Comparison of ENCODE assay signal across 29 mouse cellular contexts in genomic region chr16:11022113-11022489, GRCm38 (mm10). TPM values are rescaled to one million over a fixed set of nuclear protein-coding genes. Genes with fewer than 3 reads are reported as not detected.
DNase-seq lines count a peak whose midpoint lies in the region; ATAC-seq and TF ChIP-seq lines count a peak whose summit lies in the region.
"Had no signal": no experiment of that assay in that cellular context is flagged by ENCODE, and none has a peak within 500 bp of the region (broad histone marks: within the 10 kb centered on the region; RNA-seq: fewer than 3 reads in every experiment).

No protein-coding gene starts in this region.

- no peaks in the 10 kb centered on the region for H3K4me1 ChIP-seq in hindbrain, postnatal 0 days (ENCODE audit: insufficient read depth, low read length)
- peaks cover 21% of the 10 kb centered on the region for H3K4me1 ChIP-seq in hindbrain, embryonic 10.5 days (replicated peaks)
- peaks cover 13% of the 10 kb centered on the region for H3K4me1 ChIP-seq in neural tube, embryonic 13.5 days (replicated peaks)
- H3K4me1 ChIP-seq: liver, embryonic 12.5 days had no signal

- no peak overlapping the region for H3K4me2 ChIP-seq in hindbrain, postnatal 0 days (ENCODE audit: low read depth, low read length)
- H3K4me2 ChIP-seq in neural tube, embryonic 13.5 days, result no peak overlapping the region
- H3K4me2 ChIP-seq: embryonic facial prominence, embryonic 13.5 days; heart, embryonic 11.5 days; hindbrain, embryonic 12.5 days; kidney, embryonic 15.5 days; limb, embryonic 13.5 days; liver, embryonic 12.5 days; neural tube, embryonic 12.5 days had no signal

- no peaks in the 10 kb centered on the region for H3K9me3 ChIP-seq in hindbrain, postnatal 0 days (ENCODE audit: low read length)
- no peaks in the 10 kb centered on the region for H3K9me3 ChIP-seq in hindbrain, embryonic 10.5 days
- no peaks in the 10 kb centered on the region for H3K9me3 ChIP-seq in neural tube, embryonic 13.5 days
- H3K9me3 ChIP-seq: embryonic facial prominence, embryonic 13.5 days; hindbrain, embryonic 12.5 days; kidney, embryonic 15.5 days; limb, embryonic 13.5 days; liver, embryonic 12.5 days; neural tube, embryonic 12.5 days had no signal

- H3K36me3 ChIP-seq in hindbrain, postnatal 0 days (ENCODE audit: insufficient read depth, low read length), result no peaks in the 10 kb centered on the region
- H3K36me3 ChIP-seq in hindbrain, embryonic 10.5 days, result no peaks in the 10 kb centered on the region
- H3K36me3 ChIP-seq in neural tube, embryonic 13.5 days, result no peaks in the 10 kb centered on the region
- H3K36me3 ChIP-seq: embryonic facial prominence, embryonic 13.5 days; hindbrain, embryonic 12.5 days; kidney, embryonic 15.5 days; limb, embryonic 13.5 days; liver, embryonic 12.5 days; neural tube, embryonic 12.5 days had no signal

- H3K27me3 ChIP-seq in hindbrain, postnatal 0 days (ENCODE audit: insufficient read depth, low read length), result no peaks in the 10 kb centered on the region
- no peaks in the 10 kb centered on the region; the same call in 1 of the 2 replicates for H3K27me3 ChIP-seq in hindbrain, embryonic 10.5 days (ENCODE audit: insufficient read depth, poor library complexity, severe bottlenecking)
- no peaks in the 10 kb centered on the region for H3K27me3 ChIP-seq in neural tube, embryonic 13.5 days
- H3K27me3 ChIP-seq: CH12.LX; embryonic facial prominence, embryonic 13.5 days; hindbrain, embryonic 12.5 days; kidney, embryonic 15.5 days; limb, embryonic 13.5 days; liver, embryonic 12.5 days; neural tube, embryonic 12.5 days had no signal

- 88% methylated on average over 4 of the region's 4 CpGs for WGBS in hindbrain, postnatal 0 days
- 88% methylated on average over 4 of the region's 4 CpGs for WGBS in hindbrain, embryonic 10.5 days
- WGBS in neural tube, embryonic 13.5 days, result 83% methylated on average over 4 of the region's 4 CpGs

- DNase-seq in hindbrain, postnatal 0 days (ENCODE audit: low spot score), result no peak
- no peak for DNase-seq in hindbrain, embryonic 10.5 days (ENCODE audit: low spot score)
- DNase-seq in neural tube, embryonic 10.5 days (ENCODE audit: extremely low spot score, low spot score), result no peak
- DNase-seq in heart, postnatal 10 days, result no peak
- no peak for DNase-seq in heart, postnatal 36 days
- DNase-seq: adrenal gland, adult 2 months; cerebellum, adult 8-10 months; cerebellum, postnatal 36 days; gastrocnemius, postnatal 25 days; heart, adult 18-20 months; kidney, adult 11 months; kidney, postnatal 25 days; lung, adult 2 months; lung, postnatal 10 days; thymus, postnatal 4 days had no signal

- no peak for TF ChIP-seq CTCF in hindbrain, postnatal 0 days (IDR thresholded peaks at IDR 0.05; ENCODE audit: low read depth)

- intact Hi-C loops in heart, postnatal 10 days (cut with DNase I), result loop anchor here (5.0 kb wide), 1 partner anchor 65 kb away; no protein-coding TSS in a partner anchor
- intact Hi-C loops in heart, postnatal 36 days (cut with DNase I), result no loop called here

- no peak overlapping the region for H3K4me3 ChIP-seq in hindbrain, postnatal 0 days (ENCODE audit: low read length)
- no peak overlapping the region for H3K4me3 ChIP-seq in hindbrain, embryonic 10.5 days
- H3K4me3 ChIP-seq in neural tube, embryonic 13.5 days, result no peak overlapping the region
- H3K4me3 ChIP-seq: embryonic facial prominence, embryonic 13.5 days; erythroblast, embryonic 14.5 days; hindbrain, embryonic 12.5 days; kidney, embryonic 15.5 days; left cerebral cortex, adult 2 months; limb, embryonic 13.5 days; liver, embryonic 12.5 days; neural tube, embryonic 12.5 days had no signal

- H3K27ac ChIP-seq in hindbrain, postnatal 0 days, result no peak overlapping the region
- H3K27ac ChIP-seq in hindbrain, embryonic 10.5 days, result no peak overlapping the region
- H3K27ac ChIP-seq in neural tube, embryonic 13.5 days (replicated peaks), result peak overlapping the region; percentile 53
- H3K27ac ChIP-seq: kidney, embryonic 15.5 days; left cerebral cortex, adult 2 months; limb, embryonic 13.5 days; liver, embryonic 12.5 days; neural tube, embryonic 12.5 days had no signal

- no peak overlapping the region for H3K9ac ChIP-seq in hindbrain, postnatal 0 days (replicated peaks; ENCODE audit: low read length)
- no peak overlapping the region for H3K9ac ChIP-seq in neural tube, embryonic 13.5 days
- H3K9ac ChIP-seq: embryonic facial prominence, embryonic 13.5 days; hindbrain, embryonic 12.5 days; kidney, embryonic 15.5 days; limb, embryonic 13.5 days; liver, embryonic 12.5 days; neural tube, embryonic 12.5 days had no signal

- ATAC-seq in hindbrain, postnatal 0 days, result peak; percentile 46; the same call in 1 of the 2 replicates
- ATAC-seq in neural tube, embryonic 13.5 days (ENCODE audit: low read depth), result no peak
- peak; percentile 61 to 62; a peak in 3 of 4 replicates for ATAC-seq in hematopoietic stem cell, adult 5-6 weeks (replicated peaks in 1 of 2; ENCODE audit: insufficient read depth in 1 of 2, low FRiP score in 2 of 2, low TSS enrichment in 1 of 2, low read depth in 1 of 2, poor library complexity in 2 of 2, severe bottlenecking in 2 of 2)
- ATAC-seq: activated CD4-positive, CD25-positive, alpha-beta regulatory T cell, adult 4 months; inflammation-experienced regulatory T-cells, adult 6 months; liver, embryonic 12.5 days had no signal

RNA-seq across cellular contexts. Expression of gene Snn, which starts 38.6 kb away (rescaled TPM):
- 241 and 273 TPM in 2 replicates for total RNA-seq in hindbrain, postnatal 0 days (2014; rRNA removed)
- polyA plus RNA-seq in hindbrain, postnatal 0 days (2015; fragmentation: Nextera tagmentation; extraction: Ambion mirVana), result 116 and 123 TPM in 2 replicates
- polyA plus RNA-seq in hindbrain, embryonic 10.5 days (2016; fragmentation: Nextera tagmentation; extraction: Ambion mirVana), result 84.0 and 94.7 TPM in 2 replicates
- polyA plus RNA-seq in neural tube, embryonic 13.5 days (2015; fragmentation: Nextera tagmentation; extraction: Ambion mirVana), result 123 and 124 TPM in 2 replicates
- total RNA-seq in hematopoietic stem cell, adult 5-6 weeks (2017), result 22.7 and 42.1 TPM in 2 replicates
- 10 to 100 TPM; 45.9 to 47.7 TPM for total RNA-seq in heart, postnatal 10 days (2021)
- 10 to 100 TPM; 28.1 to 33.8 TPM for total RNA-seq in heart, postnatal 36 days (2021)

RNA-seq across cellular contexts. Expression of gene Litaf, which starts 43.9 kb away (rescaled TPM):
- 23.9 and 31.6 TPM in 2 replicates for total RNA-seq in hindbrain, postnatal 0 days (2014; rRNA removed)
- 28.2 and 31.1 TPM in 2 replicates for polyA plus RNA-seq in hindbrain, postnatal 0 days (2015; fragmentation: Nextera tagmentation; extraction: Ambion mirVana)
- polyA plus RNA-seq in hindbrain, embryonic 10.5 days (2016; fragmentation: Nextera tagmentation; extraction: Ambion mirVana), result 88.8 and 127 TPM in 2 replicates
- polyA plus RNA-seq in neural tube, embryonic 13.5 days (2015; fragmentation: Nextera tagmentation; extraction: Ambion mirVana), result 41.2 and 41.5 TPM in 2 replicates
- total RNA-seq in hematopoietic stem cell, adult 5-6 weeks (2017), result 30.8 and 36.9 TPM in 2 replicates
- 10 to 100 TPM; 39.9 to 42.8 TPM for total RNA-seq in heart, postnatal 10 days (2021)
- 10 to 100 TPM; 19.9 to 21.7 TPM for total RNA-seq in heart, postnatal 36 days (2021)
